Mouse (Mus musculus) erythroblast, embryonic 14.5 days (primary cell): Measurements from ENCODE around the gene Il9r.

Experiments
- GATA1 ChIP-seq: IDR thresholded peaks from 2 replicates; pipeline ENCODE4 v1.6.1; 2012; ENCODE audit warnings: low read length, inconsistent platforms, mixed read lengths
- TAL1 ChIP-seq: IDR thresholded peaks from 3 replicates; pipeline ENCODE4 v1.6.1; 2012; ENCODE audit warnings: low read length, inconsistent platforms, mixed read lengths

DNA sequence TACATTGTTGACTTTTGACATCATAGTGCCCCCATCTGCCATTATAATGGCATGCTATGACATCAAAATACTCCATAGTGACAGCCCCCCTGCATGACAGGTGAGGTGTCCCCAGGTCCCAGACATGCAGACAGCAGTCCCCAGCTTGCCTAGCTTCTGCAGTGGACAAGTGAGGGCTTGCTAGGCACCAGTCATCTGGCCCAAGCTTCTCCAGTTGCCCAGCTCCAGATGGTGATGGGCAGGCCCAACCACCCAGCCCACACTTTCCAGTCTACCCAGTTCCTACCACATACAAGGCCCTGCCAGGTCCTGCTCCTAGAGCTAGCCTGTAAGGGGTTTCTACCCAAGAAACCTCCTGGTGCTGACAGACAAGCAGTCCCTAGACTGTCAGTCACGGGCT is 21.6 kb downstream of the Il9r start:
- TF ChIP-seq GATA1 (no peak), TAL1 (no peak)
